ENCODE assay signal across 24 mouse cellular contexts in the genomic region with DNA sequence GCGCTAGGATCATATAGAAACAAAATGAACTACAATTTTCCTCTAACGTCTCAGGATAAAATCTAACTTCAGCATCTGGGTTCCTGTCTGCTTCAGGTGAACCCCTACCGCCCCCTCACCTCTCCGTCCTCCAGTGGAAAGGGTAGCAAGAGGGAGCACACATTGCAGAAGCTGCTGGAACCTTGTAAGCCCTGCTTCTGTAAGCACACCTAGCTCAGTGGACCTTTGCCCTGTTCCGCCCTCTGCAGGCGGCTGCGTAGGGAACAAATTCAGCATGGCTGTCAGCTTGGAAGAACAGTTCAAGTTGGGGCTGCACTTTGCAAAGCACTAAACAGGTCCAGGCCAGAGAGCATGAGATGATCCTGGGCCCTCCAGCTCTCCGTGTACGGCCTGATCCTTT. TPM values are rescaled to one million over a fixed set of nuclear protein-coding genes. Genes with fewer than 3 reads are reported as not detected.
DNase-seq lines count a peak whose midpoint lies in the region; ATAC-seq and TF ChIP-seq lines count a peak whose summit lies in the region.
"Not testable (repeated sequence)": the region's sequence is repeated elsewhere in the genome, so short reads cannot be mapped to it uniquely, and the experiment has no call there.
"Had no signal": no experiment of that assay in that cellular context is flagged by ENCODE, and none has a peak within 500 bp of the region (broad histone marks: within the 10 kb centered on the region; RNA-seq: fewer than 3 reads in every experiment).

No protein-coding gene starts in this region.

- not testable (repeated sequence) for H3K4me3 ChIP-seq in kidney, adult 2 months (ENCODE audit: insufficient read depth, low read depth, low read length); liver, postnatal 0 days (ENCODE audit: low read depth, low read length)

- TF ChIP-seq EP300 in liver, postnatal 0 days (IDR thresholded peaks at IDR 0.05; ENCODE audit: low read depth): not testable (repeated sequence)

- H3K36me3 ChIP-seq in kidney, adult 2 months (ENCODE audit: control insufficient read depth, insufficient read depth, low read length); liver, postnatal 0 days (replicated peaks; ENCODE audit: insufficient read depth, low read length): not testable (repeated sequence)

- DNase-seq in ES-CJ7 (ENCODE audit: low read depth, low spot score): peak; percentile 22
- peak; percentile 6 for DNase-seq in embryo, embryonic 9.5 days (ENCODE audit: extremely low spot score)
- DNase-seq in heart, postnatal 4 days: peak; percentile 15
- DNase-seq in kidney, adult 2 months: peak; percentile 33
- DNase-seq in kidney, postnatal 4 days: peak; percentile 7 to 12
- DNase-seq in liver, postnatal 0 days: peak; percentile 17
- DNase-seq in ovary, postnatal 36 days (ENCODE audit: low spot score): peak; percentile 6

- H3K9ac ChIP-seq in liver, postnatal 0 days (replicated peaks): not testable (repeated sequence)

- not testable (repeated sequence) for H3K4me1 ChIP-seq in kidney, adult 2 months (ENCODE audit: control insufficient read depth, insufficient read depth, low read length); liver, postnatal 0 days (ENCODE audit: insufficient read depth)

- not testable (repeated sequence) for H3K9me3 ChIP-seq in liver, postnatal 0 days (ENCODE audit: low read length)

- not testable (repeated sequence) for ATAC-seq in liver, postnatal 0 days

- not testable (repeated sequence) for H3K27ac ChIP-seq in kidney, adult 2 months (ENCODE audit: insufficient read depth, low read depth, low read length); liver, postnatal 0 days (ENCODE audit: low read depth)

- TF ChIP-seq POLR2A in kidney, adult 2 months (IDR thresholded peaks at IDR 0.05; ENCODE audit: low read depth, low read length): not testable (repeated sequence)

- H3K27me3 ChIP-seq in kidney, adult 2 months (replicated peaks; ENCODE audit: control insufficient read depth, insufficient read depth, low read length); liver, postnatal 0 days (ENCODE audit: insufficient read depth, low read length): not testable (repeated sequence)

- peak; percentile 36 for TF ChIP-seq CTCF in kidney, adult 2 months (conservative IDR thresholded peaks at IDR 0.05; ENCODE audit: insufficient read depth, insufficient read length, low read depth, low read length)
- TF ChIP-seq CTCF in liver, postnatal 0 days (IDR thresholded peaks at IDR 0.05; ENCODE audit: low read depth): peak; percentile 48

- 56% methylated on average over 9 of the region's 9 CpGs for WGBS in kidney, adult 2 months
- WGBS in liver, postnatal 0 days (ENCODE audit: insufficient replicate concordance): 49% methylated on average over 9 of the region's 9 CpGs

- H3K4me2 ChIP-seq in liver, postnatal 0 days (ENCODE audit: low read depth, low read length): not testable (repeated sequence)

RNA-seq across cellular contexts. Expression of gene Apol11b, which starts 14.4 kb away (rescaled TPM):
- total RNA-seq in heart, postnatal 4 days (2021): under 1 TPM; 0.29 to 0.41 TPM
- polyA plus RNA-seq in kidney, adult 2 months (2012; rRNA removed): 0.08 and 0.16 TPM in 2 replicates
- polyA plus RNA-seq in liver, postnatal 0 days (2015; fragmentation: Nextera tagmentation; extraction: Ambion mirVana): 2.3 and 2.7 TPM in 2 replicates
- total RNA-seq: forebrain, postnatal 0 days; left cerebral cortex, postnatal 25 days had no signal
- polyA plus RNA-seq: embryonic facial prominence, embryonic 12.5 days; forebrain, embryonic 11.5 days; forebrain, postnatal 0 days; hindbrain, embryonic 14.5 days; limb, embryonic 14.5 days; midbrain, embryonic 13.5 days; neural tube, embryonic 11.5 days had no signal

RNA-seq across cellular contexts. Expression of gene Gm36245, which starts 29.6 kb away (rescaled TPM):
- not detected for total RNA-seq in heart, postnatal 4 days (2021)
- polyA plus RNA-seq in kidney, adult 2 months (2012; rRNA removed): not detected in 2 replicates
- not detected in 2 replicates for polyA plus RNA-seq in liver, postnatal 0 days (2015; fragmentation: Nextera tagmentation; extraction: Ambion mirVana)
- total RNA-seq: adrenal gland, postnatal 25 days; forebrain, postnatal 0 days; gastrocnemius, postnatal 25 days; heart, adult 18-20 months; heart, postnatal 36 days; left cerebral cortex, adult 18-20 months; left cerebral cortex, postnatal 25 days had no signal
- polyA plus RNA-seq: embryonic facial prominence, embryonic 12.5 days; forebrain, embryonic 11.5 days; forebrain, postnatal 0 days; heart, embryonic 14.5 days; hindbrain, embryonic 14.5 days; inflammation-experienced regulatory T-cells, adult 6 months; limb, embryonic 14.5 days; liver, embryonic 16.5 days; midbrain, embryonic 13.5 days; neural tube, embryonic 11.5 days; thymus, postnatal 0 days had no signal

RNA-seq across cellular contexts. Expression of gene Apol10b, which starts 32.7 kb away (rescaled TPM):
- not detected for total RNA-seq in heart, postnatal 4 days (2021)
- 0.26 and 0.28 TPM in 2 replicates for polyA plus RNA-seq in kidney, adult 2 months (2012; rRNA removed)
- not detected in 2 replicates for polyA plus RNA-seq in liver, postnatal 0 days (2015; fragmentation: Nextera tagmentation; extraction: Ambion mirVana)
- total RNA-seq: left cerebral cortex, postnatal 25 days had no signal
- polyA plus RNA-seq: forebrain, embryonic 11.5 days; forebrain, postnatal 0 days; heart, embryonic 14.5 days; hindbrain, embryonic 14.5 days; liver, embryonic 16.5 days; midbrain, embryonic 13.5 days; neural tube, embryonic 11.5 days had no signal
